Mouse (Mus musculus) limb, embryonic 11.5 days (tissue): ENCODE results near the gene Gm12166. TPM values are rescaled to one million over a fixed set of nuclear protein-coding genes. Genes with fewer than 3 reads are reported as not detected.

Experiments used
- ATAC-seq: fragments of 200-750 bp; cut with Nextera tagmentation; 2 replicates; pipeline ENCODE4 v1.8.0; 2017; ENCODE audit warnings: low read depth; ENCODE audit not compliant: insufficient number of reproducible peaks, low FRiP score, low TSS enrichment
- DNase-seq: peaks from one replicate; pipeline ENCODE4 v3.0.0-alpha.2; 2015; ENCODE audit warnings: low spot score
- H3K27ac ChIP-seq: fragments of 300-500 bp; sonication (generic); replicated peaks from 2 replicates; pipeline ENCODE4 v1.5.1; 2014; ENCODE audit warnings: low read depth, mild to moderate bottlenecking, low read length
- H3K27me3 ChIP-seq: fragments of 300-500 bp; sonication (generic); 2 replicates; pipeline ENCODE4 v1.6.1; 2014; ENCODE audit warnings: mild to moderate bottlenecking, low read length, mixed read lengths; ENCODE audit not compliant: control insufficient read depth, insufficient read depth
- H3K36me3 ChIP-seq: fragments of 300-500 bp; sonication (generic); 2 replicates; pipeline ENCODE4 v1.6.1; 2014; ENCODE audit warnings: mild to moderate bottlenecking, low read length, moderate library complexity, mixed read lengths; ENCODE audit not compliant: control insufficient read depth, insufficient read depth
- H3K4me1 ChIP-seq: fragments of 300-500 bp; sonication (generic); 2 replicates; pipeline ENCODE4 v1.6.1; 2014; ENCODE audit warnings: low read length, mixed read lengths; ENCODE audit not compliant: control insufficient read depth, insufficient read depth
- H3K4me2 ChIP-seq: fragments of 300-500 bp; sonication (generic); 2 replicates; pipeline ENCODE4 v1.6.1; 2014; ENCODE audit warnings: low read depth, mild to moderate bottlenecking, moderate library complexity; ENCODE audit not compliant: severe bottlenecking
- H3K4me3 ChIP-seq: fragments of 300-500 bp; sonication (generic); 2 replicates; pipeline ENCODE4 v1.5.1; 2014; ENCODE audit warnings: low read depth, low read length
- H3K9ac ChIP-seq: fragments of 300-500 bp; sonication (generic); 2 replicates; pipeline ENCODE4 v1.6.1; 2014; ENCODE audit warnings: mild to moderate bottlenecking, low read length
- H3K9me3 ChIP-seq: fragments of 300-500 bp; sonication (generic); 2 replicates; pipeline ENCODE4 v1.6.1; 2016; ENCODE audit warnings: low read length; ENCODE audit not compliant: control insufficient read depth
- WGBS: fragments of 180-500 bp; shearing (Covaris S2); extraction: QIAGEN DNeasy Blood & Tissue Kit; methylation state at CpG from one replicate; pipeline ENCODE4 v1.1.7; 2014; 5-methylcytosine and 5-hydroxymethylcytosine counted together
- polyA plus RNA-seq: library from polyadenylated mRNA; unstranded; fragments of >200 nt; fragmentation: Nextera tagmentation; extraction: Ambion mirVana; gene quantifications from 2 replicates; pipeline ENCODE4 v1.2.1, GENCODE M21; 2014

The Gm12166 gene
- polyA plus RNA-seq, 1 experiment from 2014 or later: 4.8 TPM

DNA sequence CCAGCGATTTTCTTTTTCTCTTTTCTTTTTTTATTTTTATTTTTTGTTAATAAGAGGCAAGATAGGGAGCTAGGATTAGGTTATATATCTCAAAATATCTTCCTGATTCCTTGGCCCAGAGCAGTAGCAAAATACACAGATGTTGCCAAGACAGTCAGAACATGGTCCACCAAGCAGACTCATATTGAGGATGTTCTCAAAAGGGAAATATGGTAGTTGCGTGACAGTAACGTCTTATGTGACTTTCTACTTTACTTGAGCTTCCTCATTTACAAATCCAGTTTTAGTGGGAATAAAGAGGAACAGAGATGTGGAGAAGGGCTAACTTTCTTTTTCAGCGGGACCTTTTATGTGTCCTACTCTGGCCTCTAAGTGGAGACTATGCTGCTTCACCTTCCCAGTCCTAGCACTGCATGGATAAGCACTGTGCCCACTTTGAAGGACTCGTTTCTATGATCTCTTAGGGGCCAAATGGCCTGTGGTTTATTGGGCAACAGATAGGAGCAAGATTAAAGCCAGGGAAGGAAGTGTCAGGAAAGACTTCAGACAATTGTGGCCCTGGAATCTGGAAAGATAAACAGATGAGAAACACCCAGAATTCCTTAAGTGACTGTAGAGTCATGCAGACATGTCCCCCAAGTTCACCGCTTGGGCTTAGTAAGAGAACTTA is 9.8 kb upstream of the Gm12166 start:
- DNase-seq (no peak), ATAC-seq (no peak)
- peaks cover 2% of the 10 kb centered on the region; the same call in 1 of the 2 replicates for H3K36me3 ChIP-seq
- peaks cover 7% of the 10 kb centered on the region for H3K4me1 ChIP-seq
- 52% methylated on average over 6 of the region's 6 CpGs for WGBS
- H3K27me3 ChIP-seq: no peaks in the 10 kb centered on the region
- H3K4me2 ChIP-seq: no peak overlapping the region
- H3K27ac ChIP-seq: no peak overlapping the region
- H3K4me3 ChIP-seq: no peak overlapping the region
- no peak overlapping the region for H3K9ac ChIP-seq
- no peaks in the 10 kb centered on the region for H3K9me3 ChIP-seq

DNA sequence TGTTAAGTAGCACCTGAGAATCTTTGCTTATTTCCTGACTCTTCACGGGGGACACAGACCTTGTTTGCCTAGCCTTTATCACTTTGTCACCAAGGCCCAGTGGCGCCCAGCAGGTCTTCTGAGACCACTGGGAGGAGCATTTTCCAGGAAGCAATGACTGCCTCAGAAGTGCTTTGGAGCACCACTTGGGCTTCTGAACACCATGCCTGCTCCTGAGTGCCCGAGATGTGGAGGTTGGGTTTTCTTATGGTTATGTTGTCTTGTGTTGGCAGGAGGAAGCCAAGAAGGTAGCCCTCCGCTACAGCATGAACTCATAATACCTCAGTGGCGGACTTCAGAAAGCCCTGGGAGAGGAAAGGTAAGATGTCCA is 8.5 kb upstream of the Gm12166 start:
- no peak overlapping the region for H3K27ac ChIP-seq
- DNase-seq (no peak), ATAC-seq (no peak)
- no peak overlapping the region for H3K9ac ChIP-seq
- 60% methylated on average over 5 of the region's 5 CpGs for WGBS
- peaks cover 2% of the 10 kb centered on the region; the same call in 1 of the 2 replicates for H3K36me3 ChIP-seq
- H3K9me3 ChIP-seq: no peaks in the 10 kb centered on the region
- no peaks in the 10 kb centered on the region for H3K27me3 ChIP-seq
- H3K4me3 ChIP-seq: no peak overlapping the region
- peaks cover 7% of the 10 kb centered on the region for H3K4me1 ChIP-seq
- no peak overlapping the region for H3K4me2 ChIP-seq

GRCm38 (mm10) chr11:46059887-46060650 is 7.9 kb upstream of the Gm12166 start:
- Histone ChIP-seq H3K36me3 (no peaks in the 10 kb centered on the region; the same call in 1 of the 2 replicates), H3K9me3 (no peaks in the 10 kb centered on the region), H3K9ac (no peak overlapping the region), H3K4me2 (no peak overlapping the region), H3K27me3 (no peaks in the 10 kb centered on the region), H3K4me1 (peaks cover 7% of the 10 kb centered on the region), H3K4me3 (no peak overlapping the region), H3K27ac (no peak overlapping the region)
- ATAC-seq (no peak), DNase-seq (no peak)
- 50% methylated on average over 8 of the region's 8 CpGs for WGBS

GRCm38 (mm10) chr11:46058916-46059315 is 6.8 kb upstream of the Gm12166 start:
- Histone ChIP-seq H3K27me3 (no peaks in the 10 kb centered on the region), H3K9me3 (no peaks in the 10 kb centered on the region), H3K36me3 (no peaks in the 10 kb centered on the region; the same call in 1 of the 2 replicates), H3K4me3 (no peak overlapping the region), H3K27ac (no peak overlapping the region), H3K4me1 (peaks cover 8% of the 10 kb centered on the region), H3K9ac (no peak overlapping the region), H3K4me2 (no peak overlapping the region)
- WGBS: 91% methylated on average over 4 of the region's 4 CpGs
- no peak for DNase-seq
- ATAC-seq: no peak

GRCm38 (mm10) chr11:46058011-46058410 is 5.9 kb upstream of the Gm12166 start:
- WGBS: 55% methylated on average over 9 of the region's 9 CpGs
- no peaks in the 10 kb centered on the region for H3K27me3 ChIP-seq
- no peak overlapping the region for H3K27ac ChIP-seq
- H3K9me3 ChIP-seq: no peaks in the 10 kb centered on the region
- no peaks in the 10 kb centered on the region for H3K36me3 ChIP-seq
- H3K4me1 ChIP-seq: peaks cover 8% of the 10 kb centered on the region
- DNase-seq: no peak
- ATAC-seq: no peak
- H3K9ac ChIP-seq: no peak overlapping the region
- H3K4me3 ChIP-seq: no peak overlapping the region
- peak overlapping the region; percentile 61; the same call in 1 of the 2 replicates for H3K4me2 ChIP-seq

DNA sequence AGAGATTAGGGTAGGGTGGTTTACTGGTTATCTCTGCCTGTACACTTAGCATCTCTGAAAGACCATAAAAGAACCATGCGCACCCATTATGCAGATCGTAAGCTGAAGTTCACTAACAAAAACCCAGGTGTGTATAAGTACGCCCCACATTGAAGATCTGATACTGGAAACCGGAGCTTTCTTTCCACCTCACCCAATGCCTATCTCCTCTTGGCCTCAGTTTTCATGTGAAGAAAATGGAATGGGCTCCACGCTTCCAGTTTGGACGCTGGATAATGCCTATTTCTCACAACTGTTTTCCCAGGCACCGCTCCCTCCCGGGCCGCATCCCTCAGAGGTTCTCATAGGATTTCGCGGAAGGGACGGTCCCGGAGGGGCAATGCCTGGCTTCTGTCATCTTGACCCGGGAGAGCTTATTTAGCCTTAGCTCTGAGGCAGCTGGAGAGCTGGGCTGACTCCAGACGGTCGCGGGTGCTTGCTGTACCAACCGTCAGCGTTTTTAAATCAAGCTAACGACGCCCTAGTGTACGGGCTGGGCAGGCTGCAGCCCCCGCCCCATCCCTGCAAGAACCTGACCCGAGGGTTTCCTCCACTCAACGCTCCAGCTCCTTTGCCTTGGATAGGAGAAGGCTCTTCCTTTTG is 4.8 kb upstream of the Gm12166 start:
- Histone ChIP-seq H3K4me2 (peak overlapping the region; percentile 61), H3K9me3 (no peaks in the 10 kb centered on the region), H3K27ac (no peak overlapping the region), H3K4me1 (peaks cover 8% of the 10 kb centered on the region), H3K27me3 (no peaks in the 10 kb centered on the region), H3K4me3 (peak overlapping the region; percentile 59), H3K9ac (peak overlapping the region; percentile 66), H3K36me3 (no peaks in the 10 kb centered on the region)
- DNase-seq (peak; percentile 56), ATAC-seq (peak; percentile 36; the same call in 1 of the 2 replicates)
- 2% methylated on average over 25 of the region's 25 CpGs for WGBS

DNA sequence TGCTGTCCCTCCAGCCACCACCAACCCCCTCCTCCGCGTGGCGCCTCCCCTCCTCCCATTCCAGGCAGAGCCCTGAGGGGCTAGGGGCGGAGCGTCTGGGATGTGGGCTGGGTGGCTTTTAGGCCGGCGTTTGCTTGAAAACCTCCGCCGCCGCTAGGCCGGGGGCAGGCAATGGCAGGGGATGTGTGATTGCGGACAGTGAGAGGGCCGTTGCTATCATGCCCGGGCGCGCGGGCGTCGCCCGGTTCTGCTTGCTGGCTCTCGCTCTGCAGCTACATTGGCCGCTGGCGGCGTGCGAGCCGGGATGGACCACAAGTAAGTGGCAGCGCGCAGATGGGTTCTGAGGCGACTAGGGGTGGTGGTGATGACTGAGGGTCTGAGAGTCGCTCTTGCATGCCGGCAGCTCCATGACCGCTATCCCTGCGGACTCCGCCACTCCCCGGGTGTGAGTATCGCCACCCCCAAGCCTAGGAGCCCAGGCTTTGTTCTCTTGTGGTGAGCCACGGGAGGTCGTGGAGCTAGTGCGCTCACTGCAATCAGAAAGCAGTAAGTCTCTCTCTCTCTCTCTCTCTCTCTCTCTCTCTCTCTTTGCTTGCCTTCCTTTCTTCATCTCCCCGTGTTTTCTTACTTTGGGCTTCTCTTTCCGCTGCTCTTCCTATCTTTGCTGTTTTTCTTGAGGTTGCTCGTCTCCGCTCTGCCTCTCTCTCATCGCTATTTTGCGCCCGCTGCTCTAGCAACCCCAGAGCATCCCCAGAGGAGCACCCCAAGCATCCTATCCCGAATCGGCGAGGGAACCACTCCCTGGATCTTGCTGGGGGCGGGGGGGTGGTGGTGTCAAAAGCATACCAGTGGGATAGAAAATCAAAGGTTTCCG is 4.0 kb upstream of the Gm12166 start, which contains the start of gene Adam19:
Gene Adam19 (plus strand): TSS at position 97 of the 874 bp plus-strand sequence.
- Histone ChIP-seq H3K9ac (peak within 1 kb of the TSS; percentile 66), H3K36me3 (no peaks in the 10 kb centered on the region), H3K9me3 (no peaks in the 10 kb centered on the region), H3K27me3 (no peaks in the 10 kb centered on the region), H3K4me1 (peaks cover 8% of the 10 kb centered on the region), H3K4me3 (peak within 1 kb of the TSS; percentile 59), H3K4me2 (peak within 1 kb of the TSS; percentile 61), H3K27ac (peak within 1 kb of the TSS; percentile 10)
- WGBS: under 1% methylated on average over 49 of the region's 51 CpGs
- ATAC-seq (peak; percentile 85), DNase-seq (peak; percentile 89)
